Comparison of ENCODE assay signal across 12 mouse cellular contexts in the genomic region with DNA sequence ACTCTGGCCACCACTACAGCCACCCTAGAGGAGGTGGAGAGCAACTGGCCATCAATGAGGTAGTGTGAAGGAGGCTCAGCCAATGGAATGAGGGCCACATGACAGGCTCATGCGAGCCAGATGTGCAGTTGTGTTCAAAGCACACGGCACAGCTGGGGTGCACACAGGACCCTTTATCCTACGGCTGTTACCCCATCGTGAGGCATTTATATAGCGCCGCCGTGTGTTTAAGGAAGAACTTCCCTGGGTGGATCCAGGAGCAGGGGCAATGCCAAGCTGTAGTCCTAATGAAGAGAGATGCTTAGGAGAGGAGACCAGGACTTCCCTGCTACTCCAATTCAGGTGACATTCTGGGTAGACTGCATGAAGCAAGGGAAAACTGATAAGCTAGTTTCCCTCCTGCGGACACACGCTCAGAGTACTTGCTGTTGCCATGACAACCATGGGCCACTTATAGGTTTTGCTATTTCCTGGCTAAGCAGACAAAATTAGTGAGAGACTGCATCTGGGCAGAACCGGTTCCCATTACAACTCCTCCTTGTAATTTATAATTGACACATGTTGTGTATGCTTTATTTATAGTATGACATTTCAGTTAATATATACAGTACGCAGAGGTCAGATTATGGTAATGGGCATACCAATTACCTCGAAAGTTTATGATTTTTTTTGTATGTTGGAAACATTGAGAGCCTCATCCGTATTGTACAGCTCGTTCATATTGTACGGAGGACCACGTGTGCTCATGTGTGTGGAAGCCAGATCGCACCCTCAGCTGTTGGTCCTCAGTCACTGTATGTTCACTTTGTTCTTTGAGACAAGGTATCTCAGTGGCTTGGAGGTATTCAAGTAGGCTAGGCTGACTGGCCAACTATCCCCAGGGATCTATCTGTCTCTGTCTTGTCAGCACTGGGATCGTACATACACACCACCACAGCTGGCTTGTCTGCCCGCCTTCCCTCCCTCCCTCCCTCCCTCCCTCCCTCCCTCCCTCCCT. TPM values are rescaled to one million over a fixed set of nuclear protein-coding genes. Genes with fewer than 3 reads are reported as not detected.
DNase-seq lines count a peak whose midpoint lies in the region; ATAC-seq lines count a peak whose summit lies in the region.
"Had no signal": no experiment of that assay in that cellular context is flagged by ENCODE, and none has a peak within 500 bp of the region (broad histone marks: within the 10 kb centered on the region; RNA-seq: fewer than 3 reads in every experiment).

No protein-coding gene starts in this region.

- no peak overlapping the region for H3K4me3 ChIP-seq in lung, embryonic 15.5 days
- no peak overlapping the region for H3K4me3 ChIP-seq in hindbrain, embryonic 14.5 days (replicated peaks; ENCODE audit: low read length)
- H3K4me3 ChIP-seq: myocyte had no signal

- peaks cover 6% of the 10 kb centered on the region; the same call in 1 of the 2 replicates for H3K4me1 ChIP-seq in lung, embryonic 15.5 days
- peaks cover 6% of the 10 kb centered on the region; the same call in 1 of the 2 replicates for H3K4me1 ChIP-seq in hindbrain, embryonic 14.5 days (replicated peaks; ENCODE audit: control insufficient read depth, insufficient read depth, low read length)

- WGBS in lung, embryonic 15.5 days, result 47% methylated on average over 19 of the region's 19 CpGs
- WGBS in hindbrain, embryonic 14.5 days, result 72% methylated on average over 19 of the region's 19 CpGs

- no peak overlapping the region for H3K27ac ChIP-seq in lung, embryonic 15.5 days
- 0 out of 2 replicates have a peak overlapping the region, but pooled peaks have one; percentile 17 for H3K27ac ChIP-seq in hindbrain, embryonic 14.5 days

- no peak overlapping the region for H3K9ac ChIP-seq in lung, embryonic 15.5 days
- H3K9ac ChIP-seq in hindbrain, embryonic 14.5 days, result no peak overlapping the region

- H3K36me3 ChIP-seq in lung, embryonic 15.5 days, result no peaks in the 10 kb centered on the region
- no peaks in the 10 kb centered on the region for H3K36me3 ChIP-seq in hindbrain, embryonic 14.5 days (replicated peaks; ENCODE audit: control insufficient read depth, insufficient read depth)

- no peaks in the 10 kb centered on the region for H3K9me3 ChIP-seq in lung, embryonic 15.5 days
- H3K9me3 ChIP-seq in hindbrain, embryonic 14.5 days (ENCODE audit: control insufficient read depth, low read length), result no peaks in the 10 kb centered on the region

- H3K27me3 ChIP-seq in lung, embryonic 15.5 days, result no peaks in the 10 kb centered on the region
- no peaks in the 10 kb centered on the region for H3K27me3 ChIP-seq in hindbrain, embryonic 14.5 days (ENCODE audit: control insufficient read depth, insufficient read depth, low read length)
- H3K27me3 ChIP-seq: Patski had no signal

- no peak for ATAC-seq in CD4-positive, CD25-positive, alpha-beta regulatory T cell, adult 4 months
- peak; percentile 53; the same call in 1 of the 2 replicates for ATAC-seq in lung, embryonic 15.5 days (ENCODE audit: borderline replicate concordance, extremely low read depth, low FRiP score, low TSS enrichment)
- ATAC-seq in hindbrain, embryonic 14.5 days (ENCODE audit: low FRiP score), result peak; percentile 64
- ATAC-seq: Patski had no signal

- DNase-seq in CD4-positive, CD25-positive, alpha-beta regulatory T cell, adult 2 months (ENCODE audit: low read depth, low spot score), result peak; percentile 22
- no peak for DNase-seq in lung, postnatal 25 days (ENCODE audit: low spot score)
- peak; percentile 69 for DNase-seq in hindbrain, embryonic 14.5 days (ENCODE audit: low spot score)
- peak; percentile 78 to 91 for DNase-seq in right cerebral cortex, postnatal 10 days (ENCODE audit: low spot score in 2 of 2)
- no peak for DNase-seq in gastrocnemius, adult 18-20 months (ENCODE audit: low spot score)
- DNase-seq in layer of hippocampus, postnatal 10 days (ENCODE audit: low spot score in 2 of 2), result no peak
- DNase-seq: cerebellum, adult 11 months; liver had no signal

- H3K4me2 ChIP-seq in lung, embryonic 15.5 days, result no peak overlapping the region
- no peak overlapping the region for H3K4me2 ChIP-seq in hindbrain, embryonic 14.5 days (replicated peaks)

RNA-seq across cellular contexts. Expression of a gene that starts 49.3 kb away (rescaled TPM):
- 10 to 100 TPM; 22.8 to 23.8 TPM for polyA plus RNA-seq in CD4-positive, CD25-positive, alpha-beta regulatory T cell, adult 4 months (2017; shearing (Covaris generic))
- 72.1 and 74.9 TPM in 2 replicates for polyA plus RNA-seq in lung, embryonic 15.5 days (2015; fragmentation: Nextera tagmentation; extraction: Ambion mirVana)
- polyA plus RNA-seq in hindbrain, embryonic 14.5 days (2014; fragmentation: Nextera tagmentation; extraction: Ambion mirVana), result 114 and 129 TPM in 2 replicates
- 10 to 100 TPM; 23.9 to 31.3 TPM for total RNA-seq in gastrocnemius, adult 18-20 months (2021)
- total RNA-seq in layer of hippocampus, postnatal 10 days (2021), result 100 to 1,000 TPM; 203 to 226 TPM

RNA-seq across cellular contexts. Expression of a gene that starts 56.2 kb away (rescaled TPM):
- 100 to 1,000 TPM; 122 to 127 TPM for polyA plus RNA-seq in CD4-positive, CD25-positive, alpha-beta regulatory T cell, adult 4 months (2017; shearing (Covaris generic))
- polyA plus RNA-seq in lung, embryonic 15.5 days (2015; fragmentation: Nextera tagmentation; extraction: Ambion mirVana), result 26.7 and 31.8 TPM in 2 replicates
- polyA plus RNA-seq in hindbrain, embryonic 14.5 days (2014; fragmentation: Nextera tagmentation; extraction: Ambion mirVana), result 75.0 and 85.6 TPM in 2 replicates
- total RNA-seq in gastrocnemius, adult 18-20 months (2021), result 10 to 100 TPM; 49.8 to 62.4 TPM
- 100 to 1,000 TPM; 185 to 198 TPM for total RNA-seq in layer of hippocampus, postnatal 10 days (2021)

Comparison
In these comparisons a context has a peak if more than half of its experiments do, and no peak if none do; other contexts are left out.
1. DNase-seq: peak in CD4-positive, CD25-positive, alpha-beta regulatory T cell, adult 2 months (single experiment), hindbrain, embryonic 14.5 days (single experiment) and right cerebral cortex, postnatal 10 days (2 of 2); none in lung, postnatal 25 days (single experiment), gastrocnemius, adult 18-20 months (single experiment) and layer of hippocampus, postnatal 10 days (0 of 2).